Mouse (Mus musculus): ENCODE measurements around the gene Asic1. TPM values are rescaled to one million over a fixed set of nuclear protein-coding genes. Genes with fewer than 3 reads are reported as not detected.
A peak's percentile ranks its signal among the peaks of the same experiment; 100 is the strongest.

The Asic1 gene
- polyA plus RNA-seq, 1 experiment from 2014 or later = 0.30 TPM

GRCm38 (mm10) chr15:99648326-99648725, 21.8 kb upstream of the Asic1 start:
- Histone ChIP-seq H3K9ac (ENCODE audit: low read depth, low read length) (no peak overlapping the region), H3K27me3 (ENCODE audit: control insufficient read depth, insufficient read depth, low read depth, low read length) (peaks cover 8% of the 10 kb centered on the region), H3K27ac (ENCODE audit: low read length) (no peak overlapping the region), H3K4me1 (ENCODE audit: control insufficient read depth, low read depth, low read length) (peaks cover 43% of the 10 kb centered on the region), H3K4me3 (ENCODE audit: low read depth, low read length) (no peak overlapping the region), H3K36me3 (ENCODE audit: control insufficient read depth, insufficient read depth) (no peaks in the 10 kb centered on the region), H3K9me3 (replicated peaks; ENCODE audit: control insufficient read depth, low read length) (no peaks in the 10 kb centered on the region), H3K4me2 (ENCODE audit: low read depth, low read length) (no peak overlapping the region)
- ATAC-seq (ENCODE audit: low read depth) = no peak
- WGBS (ENCODE audit: insufficient replicate concordance) = 66% methylated on average over 4 of the region's 4 CpGs

- peak overlapping the region; percentile 65 for H3K4me2 ChIP-seq (ENCODE audit: low read depth, low read length)
- H3K27ac ChIP-seq (ENCODE audit: low read length) = peak overlapping the region; percentile 27; the same call in 1 of the 2 replicates
- H3K4me1 ChIP-seq (ENCODE audit: control insufficient read depth, low read depth, low read length) = peaks cover 43% of the 10 kb centered on the region
- H3K9ac ChIP-seq (ENCODE audit: low read depth, low read length) = peak overlapping the region; percentile 2
- H3K36me3 ChIP-seq (ENCODE audit: control insufficient read depth, insufficient read depth) = no peaks in the 10 kb centered on the region
- ATAC-seq (ENCODE audit: low read depth) = no peak
- H3K27me3 ChIP-seq (ENCODE audit: control insufficient read depth, insufficient read depth, low read depth, low read length) = peaks cover 16% of the 10 kb centered on the region
- H3K9me3 ChIP-seq (replicated peaks; ENCODE audit: control insufficient read depth, low read length) = no peaks in the 10 kb centered on the region
- peak overlapping the region; percentile 90 for H3K4me3 ChIP-seq (ENCODE audit: low read depth, low read length)
- WGBS (ENCODE audit: insufficient replicate concordance) = 47% methylated on average over 6 of the region's 6 CpGs
These were observed 21.0 kb upstream of the Asic1 start for GRCm38 (mm10) chr15:99649067-99649761.

GRCm38 (mm10) chr15:99650304-99650703, 19.9 kb upstream of the Asic1 start:
- peaks cover 27% of the 10 kb centered on the region for H3K27me3 ChIP-seq (ENCODE audit: control insufficient read depth, insufficient read depth, low read depth, low read length)
- peak overlapping the region; percentile 16 for H3K27ac ChIP-seq (ENCODE audit: low read length)
- peak overlapping the region; percentile 96 for H3K9ac ChIP-seq (ENCODE audit: low read depth, low read length)
- peak overlapping the region; percentile 90 for H3K4me3 ChIP-seq (ENCODE audit: low read depth, low read length)
- peaks cover 43% of the 10 kb centered on the region for H3K4me1 ChIP-seq (ENCODE audit: control insufficient read depth, low read depth, low read length)
- H3K36me3 ChIP-seq (ENCODE audit: control insufficient read depth, insufficient read depth) = no peaks in the 10 kb centered on the region
- no peak for ATAC-seq (ENCODE audit: low read depth)
- H3K9me3 ChIP-seq (replicated peaks; ENCODE audit: control insufficient read depth, low read length) = no peaks in the 10 kb centered on the region
- 37% methylated on average over 2 of the region's 2 CpGs for WGBS (ENCODE audit: insufficient replicate concordance)
- peak overlapping the region; percentile 65 for H3K4me2 ChIP-seq (ENCODE audit: low read depth, low read length)

GRCm38 (mm10) chr15:99651163-99651872, 18.9 kb upstream of the Asic1 start, which contains the start of gene Racgap1:
Gene Racgap1, minus strand, starts transcription at chr15:99651656.
- under 1% methylated on average over 66 of the region's 68 CpGs for WGBS (ENCODE audit: insufficient replicate concordance)
- Histone ChIP-seq H3K36me3 (ENCODE audit: control insufficient read depth, insufficient read depth) (no peaks in the 10 kb centered on the region), H3K9me3 (replicated peaks; ENCODE audit: control insufficient read depth, low read length) (no peaks in the 10 kb centered on the region), H3K27ac (ENCODE audit: low read length) (peak within 1 kb of the TSS; percentile 79), H3K4me1 (ENCODE audit: control insufficient read depth, low read depth, low read length) (peaks cover 41% of the 10 kb centered on the region), H3K4me2 (ENCODE audit: low read depth, low read length) (peak within 1 kb of the TSS; percentile 65), H3K27me3 (ENCODE audit: control insufficient read depth, insufficient read depth, low read depth, low read length) (peaks cover 37% of the 10 kb centered on the region), H3K4me3 (ENCODE audit: low read depth, low read length) (peak within 1 kb of the TSS; percentile 90), H3K9ac (ENCODE audit: low read depth, low read length) (peak within 1 kb of the TSS; percentile 96)
- peak; percentile 98 for ATAC-seq (ENCODE audit: low read depth)

DNA sequence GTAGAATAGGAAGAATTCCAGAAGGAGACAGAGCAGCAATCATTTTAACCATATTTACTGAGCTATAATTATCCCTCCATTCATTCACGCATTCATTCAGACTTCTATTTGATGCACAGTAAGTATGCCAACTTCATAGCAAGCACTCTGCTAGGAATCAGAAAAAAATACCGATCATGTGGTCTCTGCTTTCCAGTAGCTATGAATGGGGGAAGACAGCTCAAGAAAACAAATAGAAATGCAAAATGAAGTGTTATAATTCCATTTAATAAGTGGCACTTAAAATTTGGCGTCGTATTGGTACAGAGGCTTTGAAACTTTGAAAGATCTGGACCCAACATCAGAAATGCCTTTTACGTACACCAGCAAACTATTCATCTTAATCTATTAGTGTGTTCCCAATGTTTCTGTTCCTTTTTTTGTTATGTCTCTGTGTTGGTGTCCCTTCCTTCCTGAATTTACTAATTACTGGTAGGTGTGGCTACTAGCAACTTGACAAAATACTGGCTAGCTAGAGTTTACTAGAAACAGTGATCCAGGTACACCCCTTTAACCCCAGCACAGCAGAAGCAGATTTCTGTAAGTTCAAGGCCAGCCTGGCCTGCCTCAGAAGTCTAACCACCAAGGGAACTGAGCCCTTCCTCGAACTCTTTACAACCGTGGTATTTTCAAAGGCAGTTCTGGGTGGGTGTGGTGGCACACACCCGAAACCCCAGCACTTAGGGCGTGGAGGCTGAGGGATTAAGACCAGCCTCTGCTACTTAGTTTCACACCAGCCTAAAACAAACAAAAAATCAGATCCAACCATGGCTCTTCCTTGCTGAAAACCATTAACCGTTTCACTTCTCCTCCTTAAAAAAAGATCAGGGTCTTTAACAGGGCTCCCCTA, 17.9 kb upstream of the Asic1 start:
- Histone ChIP-seq H3K9me3 (replicated peaks; ENCODE audit: control insufficient read depth, low read length) (no peaks in the 10 kb centered on the region), H3K27ac (ENCODE audit: low read length) (no peak overlapping the region), H3K4me2 (ENCODE audit: low read depth, low read length) (peak overlapping the region; percentile 57), H3K9ac (ENCODE audit: low read depth, low read length) (0 out of 2 replicates have a peak overlapping the region, but pooled peaks have one; percentile 1), H3K36me3 (ENCODE audit: control insufficient read depth, insufficient read depth) (no peaks in the 10 kb centered on the region), H3K4me1 (ENCODE audit: control insufficient read depth, low read depth, low read length) (peaks cover 37% of the 10 kb centered on the region), H3K4me3 (ENCODE audit: low read depth, low read length) (peak overlapping the region; percentile 90), H3K27me3 (ENCODE audit: control insufficient read depth, insufficient read depth, low read depth, low read length) (peaks cover 44% of the 10 kb centered on the region)
- ATAC-seq (ENCODE audit: low read depth) = no peak
- 48% methylated on average over 10 of the region's 10 CpGs for WGBS (ENCODE audit: insufficient replicate concordance)

- WGBS (ENCODE audit: insufficient replicate concordance) = 8% methylated on average over 8 of the region's 8 CpGs
- no peak for ATAC-seq (ENCODE audit: low read depth)
- H3K9me3 ChIP-seq (replicated peaks; ENCODE audit: control insufficient read depth, low read length) = no peaks in the 10 kb centered on the region
- no peak overlapping the region for H3K9ac ChIP-seq (ENCODE audit: low read depth, low read length)
- peak overlapping the region; percentile 32; the same call in 1 of the 2 replicates for H3K4me2 ChIP-seq (ENCODE audit: low read depth, low read length)
- H3K27ac ChIP-seq (ENCODE audit: low read length) = no peak overlapping the region
- peaks cover 44% of the 10 kb centered on the region for H3K27me3 ChIP-seq (ENCODE audit: control insufficient read depth, insufficient read depth, low read depth, low read length)
- H3K4me1 ChIP-seq (ENCODE audit: control insufficient read depth, low read depth, low read length) = peaks cover 34% of the 10 kb centered on the region
- no peak overlapping the region for H3K4me3 ChIP-seq (ENCODE audit: low read depth, low read length)
- no peaks in the 10 kb centered on the region for H3K36me3 ChIP-seq (ENCODE audit: control insufficient read depth, insufficient read depth)
These were observed 16.9 kb upstream of the Asic1 start for GRCm38 (mm10) chr15:99653291-99653690.

GRCm38 (mm10) chr15:99653876-99654275, 16.3 kb upstream of the Asic1 start:
- H3K9me3 ChIP-seq (replicated peaks; ENCODE audit: control insufficient read depth, low read length) = no peaks in the 10 kb centered on the region
- H3K9ac ChIP-seq (ENCODE audit: low read depth, low read length) = no peak overlapping the region
- H3K27ac ChIP-seq (ENCODE audit: low read length) = no peak overlapping the region
- no peak overlapping the region for H3K4me3 ChIP-seq (ENCODE audit: low read depth, low read length)
- H3K27me3 ChIP-seq (ENCODE audit: control insufficient read depth, insufficient read depth, low read depth, low read length) = peaks cover 44% of the 10 kb centered on the region
- 12% methylated on average over 21 of the region's 21 CpGs for WGBS (ENCODE audit: insufficient replicate concordance)
- peak overlapping the region; percentile 32; the same call in 1 of the 2 replicates for H3K4me2 ChIP-seq (ENCODE audit: low read depth, low read length)
- ATAC-seq (ENCODE audit: low read depth) = no peak
- H3K4me1 ChIP-seq (ENCODE audit: control insufficient read depth, low read depth, low read length) = peaks cover 29% of the 10 kb centered on the region
- H3K36me3 ChIP-seq (ENCODE audit: control insufficient read depth, insufficient read depth) = no peaks in the 10 kb centered on the region

DNA sequence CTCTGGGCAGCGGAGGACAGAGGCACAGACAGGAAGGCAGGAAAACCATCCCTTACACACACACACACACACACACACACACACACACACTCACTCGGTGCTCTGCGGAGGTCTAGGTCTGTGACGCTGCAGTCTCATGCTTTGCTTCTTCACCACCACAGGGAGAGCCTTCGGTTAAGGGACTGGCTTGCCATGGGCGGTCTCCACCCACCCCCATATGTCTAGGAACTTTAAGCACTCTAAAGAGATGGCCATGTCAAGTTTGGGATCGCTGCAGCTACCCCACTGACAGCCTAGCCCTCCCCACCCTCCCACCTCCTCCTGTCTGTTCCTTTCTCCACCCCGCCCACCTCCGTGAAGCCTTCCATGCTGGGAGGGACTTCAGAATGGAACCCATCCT, 14.2 kb upstream of the Asic1 start:
- 35% methylated on average over 9 of the region's 9 CpGs for WGBS (ENCODE audit: insufficient replicate concordance)
- Histone ChIP-seq H3K4me3 (ENCODE audit: low read depth, low read length) (no peak overlapping the region), H3K27ac (ENCODE audit: low read length) (no peak overlapping the region), H3K9me3 (replicated peaks; ENCODE audit: control insufficient read depth, low read length) (no peaks in the 10 kb centered on the region), H3K36me3 (ENCODE audit: control insufficient read depth, insufficient read depth) (no peaks in the 10 kb centered on the region), H3K27me3 (ENCODE audit: control insufficient read depth, insufficient read depth, low read depth, low read length) (peaks cover 46% of the 10 kb centered on the region), H3K4me2 (ENCODE audit: low read depth, low read length) (no peak overlapping the region), H3K9ac (ENCODE audit: low read depth, low read length) (no peak overlapping the region), H3K4me1 (ENCODE audit: control insufficient read depth, low read depth, low read length) (peaks cover 14% of the 10 kb centered on the region)
- no peak for ATAC-seq (ENCODE audit: low read depth)

All from liver, embryonic 16.5 days (tissue).